Mouse (Mus musculus): ENCODE data around the gene Prelid3b.

- no peak for TF ChIP-seq CTCF (IDR thresholded peaks at IDR 0.05; ENCODE audit: control insufficient read depth, insufficient read depth, low read length)
- no peak for TF ChIP-seq POLR2A (IDR thresholded peaks at IDR 0.05; ENCODE audit: borderline replicate concordance, control insufficient read depth, low read depth, low read length)
Measured at GRCm38 (mm10) chr2:174459365-174459764, 13.5 kb downstream of the Prelid3b start.
